Comparison of ENCODE assay signal across 12 mouse cellular contexts in genomic region chr2:70876251-70876650, GRCm38 (mm10). TPM values are rescaled to one million over a fixed set of nuclear protein-coding genes. Genes with fewer than 3 reads are reported as not detected.
DNase-seq lines count a peak whose midpoint lies in the region.
"Had no signal": no experiment of that assay in that cellular context is flagged by ENCODE, and none has a peak within 500 bp of the region (broad histone marks: within the 10 kb centered on the region; RNA-seq: fewer than 3 reads in every experiment).

No protein-coding gene starts in this region.

- peak; percentile 16 for DNase-seq in T-cell, adult 2 months (ENCODE audit: low spot score)
- peak; percentile 30 for DNase-seq in naive thymus-derived CD4-positive, alpha-beta T cell, adult 2 months (ENCODE audit: low read depth)
- peak; percentile 18 to 36 for DNase-seq in thymus, postnatal 10 days (ENCODE audit: low spot score in 2 of 2)
- DNase-seq in thymus, postnatal 4 days, result peak; percentile 38
- no peak for DNase-seq in left cerebral cortex, postnatal 36 days (ENCODE audit: low spot score in 2 of 2)
- no peak for DNase-seq in urinary bladder, postnatal 36 days (ENCODE audit: low spot score in 2 of 2)
- DNase-seq: adrenal gland, postnatal 14 days; cerebellum, adult 2 months; cerebellum, postnatal 10 days; forebrain, postnatal 0 days; gastrocnemius, adult 2 months; gastrocnemius, postnatal 25 days had no signal

- intact Hi-C loops in left cerebral cortex, postnatal 36 days (cut with DNase I), result no loop called here

RNA-seq across cellular contexts. Expression of gene Tlk1, which starts 50.7 kb away (rescaled TPM):
- total RNA-seq in left cerebral cortex, postnatal 36 days (2021), result 10 to 100 TPM; 82.7 to 94.7 TPM

Comparison
In these comparisons a context has a peak if more than half of its experiments do, and no peak if none do; other contexts are left out.
1. DNase-seq: peak in T-cell, adult 2 months (single experiment), naive thymus-derived CD4-positive, alpha-beta T cell, adult 2 months (single experiment), thymus, postnatal 10 days (2 of 2) and thymus, postnatal 4 days (single experiment); none in left cerebral cortex, postnatal 36 days (0 of 2) and urinary bladder, postnatal 36 days (0 of 2).